Mouse (Mus musculus) left cerebral cortex, adult 2 months (tissue): ENCODE data around the gene Srsf3. TPM values are rescaled to one million over a fixed set of nuclear protein-coding genes. Genes with fewer than 3 reads are reported as not detected.
A peak's percentile ranks its signal among the peaks of the same experiment; 100 is the strongest.

ENCODE experiments used
- DNase-seq, 2 experiments: peaks; one replicate each; pipeline ENCODE4 v3.0.0; 2021 to 2022; ENCODE audit warnings: low spot score in 2 of 2, mixed read lengths in 1 of 2; ENCODE audit errors: extremely low spot score in 1 of 2
- H3K27ac ChIP-seq: fragments of 200-600 bp; 2 replicates; pipeline ENCODE4 v1.8.1; 2022
- H3K4me3 ChIP-seq: fragments of 200-600 bp; 2 replicates; pipeline ENCODE4 v1.8.1; 2022
- CTCF ChIP-seq: fragments of 200-600 bp; IDR thresholded peaks from 2 replicates; pipeline ENCODE4 v1.8.1; 2022; ENCODE audit warnings: antibody characterized with exemption, mild to moderate bottlenecking, moderate library complexity
- intact Hi-C: fragments of 180-260 bp; cut with DNase I; formaldehyde crosslinking; loops from one replicate; pipeline ENCODE4 v1.15.1; 2025
- total RNA-seq, 2 experiments: library from RNA; stranded (reverse); gene quantifications; 2 replicates each; pipeline ENCODE4 v1.2.3; 2021

Gene Srsf3
- total RNA-seq, 2 experiments from 2014 or later: 113 to 114 TPM

DNA sequence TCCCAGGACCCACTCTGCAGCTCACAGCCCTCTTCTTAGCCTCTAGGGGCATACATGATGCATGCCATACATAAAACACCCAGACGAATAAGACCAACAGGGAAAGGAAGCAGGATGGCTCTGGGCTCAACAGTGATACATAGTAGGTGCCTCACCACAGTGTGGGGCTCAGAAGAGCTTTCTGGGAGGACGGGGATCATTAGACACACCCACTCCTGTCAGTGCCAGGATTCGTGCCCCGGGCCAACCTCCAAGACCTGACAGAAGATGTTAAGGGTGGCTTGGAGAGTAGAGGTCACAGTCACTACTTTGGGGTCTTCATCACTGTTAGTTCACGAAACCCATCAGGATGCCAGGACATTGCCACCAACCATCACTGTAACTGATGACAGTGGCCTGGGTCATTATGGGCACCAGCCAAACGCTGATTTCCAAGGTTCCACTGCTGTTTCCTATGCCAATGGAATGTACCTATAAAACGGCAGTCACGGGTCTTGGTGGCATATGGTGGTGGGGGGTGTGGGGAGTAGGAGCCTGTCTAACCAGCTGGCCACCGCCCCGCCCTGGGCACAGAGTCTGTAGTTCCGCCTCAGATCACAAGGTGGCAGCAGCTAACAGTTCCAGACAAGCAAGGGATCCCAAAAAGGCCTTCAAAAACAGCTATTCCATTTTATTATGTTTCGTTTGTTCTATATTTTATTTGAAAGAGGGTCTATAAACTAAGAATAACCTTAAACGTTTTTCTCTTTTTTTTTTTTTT is 16.5 kb downstream of the Srsf3 start:
- no peak overlapping the region for H3K27ac ChIP-seq
- intact Hi-C loops: loop anchor here (1.0 to 5.0 kb wide), 3 partner anchors 46 to 198 kb away; no protein-coding TSS in a partner anchor

DNA sequence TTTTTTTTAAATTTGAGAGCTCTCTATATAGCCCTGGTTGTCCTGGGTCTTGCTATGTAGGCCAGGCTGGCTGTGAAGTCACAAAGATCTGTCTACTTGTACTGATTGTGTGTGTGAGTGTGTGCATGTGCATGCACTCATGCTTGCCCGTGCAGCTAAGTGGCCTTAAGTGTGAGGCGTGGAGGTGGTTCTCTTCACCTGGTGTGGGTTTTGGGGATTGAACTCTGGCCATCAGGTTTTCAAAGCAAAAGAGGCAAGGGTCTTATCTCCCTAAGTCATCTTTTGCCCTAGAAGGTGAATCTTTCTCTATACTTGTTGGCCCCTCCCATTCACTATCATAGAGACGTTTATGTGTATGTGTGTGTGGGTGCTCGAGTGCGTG is 17.1 kb downstream of the Srsf3 start:
- intact Hi-C loops: loop anchor here (1.0 to 5.0 kb wide), 3 partner anchors 46 to 198 kb away; no protein-coding TSS in a partner anchor
- Histone ChIP-seq H3K27ac (no peak overlapping the region), H3K4me3 (no peak overlapping the region)
- TF ChIP-seq CTCF: no peak
- DNase-seq: no peak

More for the DNA sequence above, 16.5 kb downstream of the Srsf3 start:
- DNase-seq: peak; percentile 81 to 94
- no peak overlapping the region for H3K4me3 ChIP-seq
- peak; percentile 87 for TF ChIP-seq CTCF

DNA sequence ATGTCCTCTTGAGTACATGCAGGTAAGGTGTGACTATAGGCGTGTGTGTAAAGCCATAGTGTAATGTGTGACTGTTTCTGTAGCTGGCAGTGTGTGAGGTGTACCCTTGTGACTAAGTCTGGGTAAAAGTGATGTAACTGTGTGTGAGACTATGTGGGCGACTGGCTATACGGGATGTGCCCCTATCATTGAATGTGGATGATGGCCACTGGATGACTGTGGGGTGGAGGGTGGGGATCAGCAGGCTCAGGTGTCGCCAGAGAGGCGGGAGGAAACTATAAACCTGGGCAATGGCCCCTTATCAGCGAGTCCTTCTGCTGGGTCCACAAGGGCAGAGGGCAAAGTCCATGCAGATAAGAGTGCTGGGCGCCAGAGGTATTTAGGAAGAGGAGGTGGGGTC is 17.5 kb downstream of the Srsf3 start:
- no peak overlapping the region for H3K27ac ChIP-seq
- no peak for TF ChIP-seq CTCF
- H3K4me3 ChIP-seq: no peak overlapping the region
- DNase-seq: no peak
- intact Hi-C loops: loop anchor here (1.0 to 5.0 kb wide), 3 partner anchors 45 to 197 kb away; no protein-coding TSS in a partner anchor

DNA sequence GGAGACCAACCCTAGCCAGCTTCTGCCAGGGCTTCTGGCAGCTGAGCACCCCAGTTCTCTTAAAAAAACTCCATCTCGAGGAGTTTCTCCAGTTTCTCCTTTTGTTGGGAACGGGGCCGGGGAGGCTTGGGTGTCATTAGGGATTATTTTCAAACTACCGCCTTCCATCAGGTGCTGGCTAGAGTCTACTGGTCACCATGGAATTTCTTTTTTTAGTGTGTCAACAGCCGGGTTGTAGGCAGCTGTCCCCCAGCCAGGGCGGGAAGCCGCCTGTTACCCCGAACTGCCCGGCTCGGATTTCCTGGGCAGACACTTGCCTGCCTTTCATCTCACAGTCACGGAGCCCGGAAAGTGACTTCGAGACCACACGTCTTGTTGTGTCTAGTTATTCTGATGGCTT is 18.4 kb downstream of the Srsf3 start:
- H3K4me3 ChIP-seq: no peak overlapping the region
- H3K27ac ChIP-seq: no peak overlapping the region
- no peak for TF ChIP-seq CTCF
- DNase-seq: no peak
- intact Hi-C loops: no loop called here

DNA sequence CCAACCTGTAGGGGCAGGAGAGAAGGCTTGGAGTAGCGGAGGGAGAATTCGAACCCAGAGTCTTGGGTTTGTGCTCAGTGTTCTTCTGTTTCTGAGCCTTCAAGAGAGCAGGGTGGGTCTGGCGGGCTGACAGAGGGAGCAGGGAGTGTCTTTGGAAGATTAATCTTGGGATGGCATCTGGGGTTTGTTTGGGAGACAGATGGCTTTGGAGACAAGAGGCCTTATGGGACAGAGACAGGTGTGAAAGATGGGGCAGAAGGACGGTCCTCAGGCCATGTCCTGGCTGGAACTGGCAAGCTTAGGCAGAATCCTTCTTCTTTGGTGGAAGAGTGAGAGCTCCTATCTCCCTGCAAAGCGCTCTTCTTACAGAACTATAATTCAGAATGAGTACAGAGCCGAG is 20.6 kb downstream of the Srsf3 start:
- intact Hi-C loops: no loop called here
- Histone ChIP-seq H3K4me3 (no peak overlapping the region), H3K27ac (no peak overlapping the region)
- DNase-seq: no peak
- TF ChIP-seq CTCF: no peak

DNA sequence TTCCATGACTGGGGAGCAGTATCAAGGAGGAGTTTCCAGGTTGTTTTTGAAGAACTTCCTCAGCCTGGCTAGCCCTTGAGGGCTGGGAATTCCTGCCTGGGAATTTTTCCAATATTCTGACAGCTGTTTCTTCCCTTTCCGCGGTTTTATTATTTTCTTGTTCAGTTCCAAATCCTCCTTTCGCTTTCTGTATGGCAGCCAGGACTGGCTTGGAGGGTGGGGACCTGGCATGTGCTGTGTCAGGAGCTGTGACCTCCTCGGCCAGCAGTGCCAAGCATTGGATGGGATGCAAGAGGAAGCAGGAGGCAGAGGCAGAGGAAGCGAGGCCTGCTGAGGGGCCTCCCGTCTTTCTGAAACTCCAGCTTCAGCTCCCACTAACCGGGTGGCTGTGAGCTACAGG is 21.4 kb downstream of the Srsf3 start:
- DNase-seq: no peak
- no peak overlapping the region for H3K27ac ChIP-seq
- intact Hi-C loops: no loop called here
- H3K4me3 ChIP-seq: no peak overlapping the region
- TF ChIP-seq CTCF: no peak

DNA sequence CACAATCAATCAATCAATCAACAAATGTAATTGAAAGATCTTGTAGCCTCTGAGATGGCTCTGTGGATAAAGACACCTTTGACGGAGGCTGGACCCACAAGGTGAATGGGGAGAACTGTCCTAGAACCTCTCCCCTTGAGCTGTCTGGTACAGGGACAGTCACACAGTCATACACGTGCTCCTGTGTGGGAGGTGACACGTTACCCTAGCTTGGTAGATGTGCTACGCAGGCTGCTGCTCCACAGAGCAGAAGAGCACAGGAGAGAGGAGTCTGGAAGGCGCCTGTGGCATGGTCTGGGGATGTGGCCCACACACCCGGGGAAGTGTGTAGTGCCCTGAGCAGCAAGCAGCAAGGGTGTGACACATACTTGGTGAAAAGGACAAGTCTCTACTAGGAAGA is 22.0 kb downstream of the Srsf3 start:
- no peak for TF ChIP-seq CTCF
- Histone ChIP-seq H3K27ac (no peak overlapping the region), H3K4me3 (no peak overlapping the region)
- intact Hi-C loops: no loop called here
- DNase-seq: no peak

DNA sequence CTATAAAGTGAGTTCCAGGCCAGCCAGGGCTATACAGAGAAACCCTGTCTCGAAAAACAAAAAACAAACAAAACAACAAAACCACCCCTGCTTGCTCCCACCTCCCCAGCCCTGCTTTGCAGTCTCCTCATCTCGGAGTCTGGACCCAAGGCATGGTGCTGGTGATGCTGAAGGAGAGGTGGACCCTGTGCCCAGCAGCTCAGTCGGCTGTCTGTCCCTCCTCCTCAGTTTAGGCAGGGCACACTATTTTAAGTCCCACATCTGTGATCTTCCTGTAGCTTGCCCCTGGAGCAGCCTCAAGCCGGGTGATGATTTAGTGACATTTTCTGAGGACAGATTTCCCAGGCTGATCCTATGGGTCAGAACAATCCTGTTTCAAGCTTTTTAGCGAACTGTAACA is 23.2 kb downstream of the Srsf3 start:
- intact Hi-C loops: no loop called here
- Histone ChIP-seq H3K27ac (no peak overlapping the region), H3K4me3 (no peak overlapping the region)
- no peak for TF ChIP-seq CTCF
- DNase-seq: no peak

DNA sequence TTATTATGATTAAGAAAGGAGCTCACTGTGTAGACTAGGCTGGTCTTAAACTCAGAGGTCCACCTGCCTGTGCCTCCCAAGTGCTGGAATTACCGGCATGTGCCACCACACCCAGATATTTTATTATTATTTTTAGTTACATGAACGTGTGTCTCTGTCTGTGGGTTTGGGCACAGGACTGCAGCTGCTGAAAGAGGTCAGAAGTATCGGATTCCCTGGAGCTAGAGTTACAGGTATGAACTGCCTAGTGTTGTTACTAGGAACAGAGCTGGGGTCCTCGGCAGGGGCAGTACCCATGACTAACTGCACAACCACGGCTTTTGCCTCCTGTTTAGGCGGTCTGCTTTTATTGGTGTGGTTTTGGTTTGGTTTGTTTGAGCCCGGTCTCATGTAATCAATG is 23.8 kb downstream of the Srsf3 start:
- H3K27ac ChIP-seq: no peak overlapping the region
- no peak overlapping the region for H3K4me3 ChIP-seq
- DNase-seq: no peak
- no peak for TF ChIP-seq CTCF
- intact Hi-C loops: no loop called here

DNA sequence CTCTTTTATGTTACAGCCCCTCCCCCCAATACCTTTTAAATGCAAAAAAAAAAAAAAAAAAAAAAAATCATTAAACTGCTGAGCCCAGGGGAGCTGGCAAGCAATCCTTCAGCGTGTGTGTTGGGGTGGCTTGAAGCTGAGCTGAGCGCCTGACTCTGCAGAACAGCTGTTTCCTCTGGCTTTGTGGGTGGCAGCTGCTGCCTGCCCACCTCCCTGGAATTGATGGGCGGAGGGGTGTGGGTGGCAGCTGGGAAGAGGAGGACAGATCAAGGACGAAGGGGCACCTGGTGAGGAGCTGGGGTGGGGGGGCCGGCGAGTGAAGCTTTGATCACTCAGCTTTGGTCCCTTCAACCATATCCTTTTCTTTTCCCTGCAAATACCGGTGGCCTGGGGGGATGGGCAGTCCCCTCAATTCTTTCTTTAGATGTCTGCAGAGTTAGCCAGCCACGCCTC is 24.3 kb downstream of the Srsf3 start:
- Histone ChIP-seq H3K4me3 (no peak overlapping the region), H3K27ac (peak overlapping the region; percentile 65)
- TF ChIP-seq CTCF: no peak
- intact Hi-C loops: no loop called here
- DNase-seq: peak in 1 of 2 experiments; percentile 44

DNA sequence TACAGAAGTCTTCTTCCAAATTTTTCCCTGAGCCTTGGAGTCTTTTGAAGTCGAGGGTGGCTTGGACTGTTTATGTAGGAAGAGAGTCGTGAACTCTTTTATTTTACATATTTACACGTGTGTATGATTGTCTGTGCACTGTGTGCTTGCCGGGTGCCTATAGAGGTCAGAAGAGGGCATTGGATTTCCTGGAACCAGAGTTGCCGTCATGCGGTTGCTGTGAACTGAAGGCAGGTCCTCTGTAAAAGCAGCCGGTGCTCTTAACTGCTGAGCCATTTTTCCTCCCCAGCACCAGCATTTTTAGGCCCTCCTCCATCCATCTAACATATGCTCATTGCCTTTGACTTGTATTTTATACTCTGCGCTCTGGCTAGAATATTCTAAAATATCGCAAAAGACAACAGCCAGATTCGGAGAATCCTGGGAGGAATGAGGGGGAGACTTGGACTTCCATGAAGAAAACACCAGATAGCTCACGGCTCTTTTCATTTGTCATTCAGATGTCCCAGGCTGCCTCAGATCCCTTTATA is 25.0 kb downstream of the Srsf3 start:
- TF ChIP-seq CTCF: no peak
- intact Hi-C loops: no loop called here
- DNase-seq: no peak
- Histone ChIP-seq H3K27ac (peak overlapping the region; percentile 65), H3K4me3 (no peak overlapping the region)

DNA sequence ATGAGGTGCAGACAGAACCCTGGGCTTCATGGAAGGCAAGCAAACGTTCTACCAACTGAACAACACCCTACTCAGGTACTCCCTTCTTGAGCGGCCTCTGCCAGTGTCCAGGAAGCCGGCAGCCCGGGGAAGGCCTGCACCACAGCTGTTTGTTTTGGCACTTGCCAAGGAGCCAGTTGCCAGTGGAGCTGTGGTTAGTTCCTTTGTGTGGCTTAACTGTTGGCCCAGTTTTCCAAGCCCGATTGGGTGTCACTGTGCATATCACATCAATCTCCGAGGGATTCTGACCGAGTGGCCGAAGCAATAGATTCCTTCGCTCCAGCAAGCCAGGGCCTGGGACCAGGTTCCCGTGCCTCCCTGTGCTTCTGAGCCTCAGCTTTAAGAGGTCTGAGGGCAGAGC is 25.5 kb downstream of the Srsf3 start:
- TF ChIP-seq CTCF: no peak
- intact Hi-C loops: no loop called here
- no peak for DNase-seq
- Histone ChIP-seq H3K27ac (peak overlapping the region; percentile 65), H3K4me3 (no peak overlapping the region)

DNA sequence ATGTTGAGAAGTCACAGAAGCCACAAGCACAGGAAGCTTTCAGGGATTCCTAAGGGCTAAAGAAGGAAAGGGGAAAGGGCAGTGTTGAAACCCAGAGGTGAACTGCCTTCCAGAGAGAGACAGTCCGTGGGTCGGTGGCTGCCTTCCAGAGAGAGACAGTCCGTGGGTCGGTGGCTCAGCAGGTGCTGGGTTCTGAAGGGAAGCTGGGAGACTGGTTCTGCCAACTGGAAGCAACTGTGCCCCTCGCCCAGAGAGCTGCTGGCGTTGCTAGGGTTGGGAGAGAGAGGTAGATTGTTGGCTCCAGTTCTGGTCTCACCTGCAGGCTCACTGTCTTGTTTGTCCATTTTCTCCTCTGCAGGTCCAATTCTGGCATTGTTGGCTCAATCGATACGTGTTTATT is 26.1 kb downstream of the Srsf3 start:
- H3K4me3 ChIP-seq: no peak overlapping the region
- DNase-seq: no peak
- TF ChIP-seq CTCF: no peak
- H3K27ac ChIP-seq: no peak overlapping the region
- intact Hi-C loops: no loop called here
